In the genomic region with DNA sequence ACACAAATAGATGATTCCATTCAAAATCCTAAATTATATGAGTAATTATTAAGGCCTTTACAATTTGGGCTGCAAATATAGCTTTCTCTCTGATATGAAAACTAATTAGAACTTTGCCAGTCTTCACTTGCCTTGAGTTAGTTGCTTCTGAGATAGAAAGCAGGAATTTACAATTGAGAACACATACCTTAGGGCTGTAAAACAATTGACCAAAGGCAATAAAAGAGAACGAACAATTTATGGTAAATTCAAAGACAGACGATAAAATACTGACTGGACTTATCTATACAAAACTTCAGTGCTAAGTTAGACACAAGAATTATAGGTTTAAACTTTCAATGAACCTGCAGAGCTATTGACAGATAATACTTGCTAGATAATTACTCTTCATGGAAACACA, we compare ENCODE assay signal across 16 mouse cellular contexts.
"Had no signal": no experiment of that assay in that cellular context is flagged by ENCODE, and none has a peak within 500 bp of the region (broad histone marks: within the 10 kb centered on the region; RNA-seq: fewer than 3 reads in every experiment).

No protein-coding gene starts in this region.

- H3K9ac ChIP-seq: neural tube, embryonic 13.5 days; neural tube, embryonic 15.5 days; stomach, embryonic 15.5 days had no signal

- H3K27ac ChIP-seq: neural tube, embryonic 13.5 days; neural tube, embryonic 15.5 days; stomach, embryonic 15.5 days; stomach, postnatal 0 days had no signal

- H3K4me1 ChIP-seq: neural tube, embryonic 13.5 days; neural tube, embryonic 15.5 days; stomach, embryonic 15.5 days had no signal

- DNase-seq: retina, postnatal 1 day; right cerebral cortex, adult 18-20 months; right cerebral cortex, postnatal 14 days; right cerebral cortex, postnatal 25 days; right cerebral cortex, postnatal 4 days; spleen, adult 18-20 months; thymus, adult 18-20 months; thymus, adult 2 months; thymus, postnatal 14 days; thymus, postnatal 25 days; thymus, postnatal 36 days; thymus, postnatal 4 days had no signal

- H3K4me2 ChIP-seq: neural tube, embryonic 13.5 days; neural tube, embryonic 15.5 days; stomach, embryonic 15.5 days had no signal

- H3K4me3 ChIP-seq: neural tube, embryonic 13.5 days; neural tube, embryonic 15.5 days; stomach, embryonic 15.5 days had no signal

- H3K36me3 ChIP-seq: neural tube, embryonic 13.5 days; neural tube, embryonic 15.5 days; stomach, embryonic 15.5 days had no signal

- H3K9me3 ChIP-seq: neural tube, embryonic 13.5 days; neural tube, embryonic 15.5 days; stomach, embryonic 15.5 days had no signal

- H3K27me3 ChIP-seq: neural tube, embryonic 13.5 days; neural tube, embryonic 15.5 days; stomach, embryonic 15.5 days had no signal
